Mouse (Mus musculus) hindbrain, embryonic 14.5 days (tissue): Measurements from ENCODE around the gene Fam198a. TPM values are rescaled to one million over a fixed set of nuclear protein-coding genes. Genes with fewer than 3 reads are reported as not detected.

Source experiments
- ATAC-seq: fragments of 200-750 bp; cut with Nextera tagmentation; 2 replicates; pipeline ENCODE4 v1.8.0; 2017; ENCODE audit warnings: moderate number of reproducible peaks, mild to moderate bottlenecking, moderate TSS enrichment, moderate library complexity; ENCODE audit not compliant: low FRiP score
- DNase-seq: peaks from one replicate; pipeline ENCODE4 v3.0.0-alpha.2; 2015; ENCODE audit warnings: low spot score
- H3K27ac ChIP-seq: fragments of 300-500 bp; sonication (generic); 2 replicates; pipeline ENCODE4 v1.5.1; 2014; ENCODE audit warnings: mild to moderate bottlenecking, moderate library complexity
- H3K27me3 ChIP-seq: fragments of 300-500 bp; sonication (generic); 2 replicates; pipeline ENCODE4 v1.6.1; 2014; ENCODE audit warnings: mild to moderate bottlenecking, low read length, mixed read lengths; ENCODE audit not compliant: control insufficient read depth, insufficient read depth
- H3K36me3 ChIP-seq: fragments of 300-500 bp; sonication (generic); replicated peaks from 2 replicates; pipeline ENCODE4 v1.6.1; 2014; ENCODE audit not compliant: control insufficient read depth, insufficient read depth
- H3K4me1 ChIP-seq: fragments of 300-500 bp; sonication (generic); replicated peaks from 2 replicates; pipeline ENCODE4 v1.6.1; 2014; ENCODE audit warnings: antibody characterized with exemption, low read length, mixed read lengths; ENCODE audit not compliant: control insufficient read depth, insufficient read depth
- H3K4me2 ChIP-seq: fragments of 300-500 bp; sonication (generic); replicated peaks from 2 replicates; pipeline ENCODE4 v1.6.1; 2014; ENCODE audit warnings: mild to moderate bottlenecking, moderate library complexity
- H3K4me3 ChIP-seq: fragments of 300-500 bp; sonication (generic); replicated peaks from 2 replicates; pipeline ENCODE4 v1.5.1; 2014; ENCODE audit warnings: mild to moderate bottlenecking, low read length
- H3K9ac ChIP-seq: fragments of 300-500 bp; sonication (generic); 2 replicates; pipeline ENCODE4 v1.6.1; 2014
- H3K9me3 ChIP-seq: fragments of 300-500 bp; sonication (generic); 2 replicates; pipeline ENCODE4 v1.6.1; 2016; ENCODE audit warnings: low read length; ENCODE audit not compliant: control insufficient read depth
- WGBS: fragments of 180-500 bp; shearing (Covaris S2); extraction: QIAGEN DNeasy Blood & Tissue Kit; methylation state at CpG from one replicate; pipeline ENCODE4 v1.1.7; 2014; 5-methylcytosine and 5-hydroxymethylcytosine counted together
- polyA plus RNA-seq: library from polyadenylated mRNA; unstranded; fragments of >200 nt; fragmentation: Nextera tagmentation; extraction: Ambion mirVana; gene quantifications from 2 replicates; pipeline ENCODE4 v1.2.1, GENCODE M21; 2014

Fam198a gene
- polyA plus RNA-seq, 1 experiment from 2014 or later: 1.7 TPM

GRCm38 (mm10) chr9:121984465-121985461 is 34.0 kb downstream of the Fam198a start:
- no peak overlapping the region for H3K4me2 ChIP-seq
- H3K4me1 ChIP-seq: peaks cover 4% of the 10 kb centered on the region; the same call in 1 of the 2 replicates
- H3K9me3 ChIP-seq: no peaks in the 10 kb centered on the region
- ATAC-seq (0 out of 2 replicates have a peak, but pooled peaks have one; percentile 34), DNase-seq (peak; percentile 80)
- H3K27ac ChIP-seq: no peak overlapping the region
- H3K4me3 ChIP-seq: no peak overlapping the region
- WGBS: 76% methylated on average over 15 of the region's 15 CpGs
- no peaks in the 10 kb centered on the region for H3K27me3 ChIP-seq
- peaks cover 20% of the 10 kb centered on the region; the same call in 1 of the 2 replicates for H3K36me3 ChIP-seq
- H3K9ac ChIP-seq: peak overlapping the region; percentile 34; the same call in 1 of the 2 replicates

GRCm38 (mm10) chr9:121988910-121989309 is 38.1 kb downstream of the Fam198a start:
- Histone ChIP-seq H3K4me3 (no peak overlapping the region), H3K27me3 (no peaks in the 10 kb centered on the region), H3K9me3 (no peaks in the 10 kb centered on the region), H3K4me2 (no peak overlapping the region), H3K4me1 (peaks cover 4% of the 10 kb centered on the region; the same call in 1 of the 2 replicates), H3K9ac (no peak overlapping the region), H3K36me3 (0 out of 2 replicates have a peak, but pooled peaks cover 5% of the 10 kb centered on the region), H3K27ac (no peak overlapping the region)
- ATAC-seq: no peak
- WGBS: 69% methylated on average over 3 of the region's 3 CpGs
- DNase-seq: no peak

GRCm38 (mm10) chr9:121989536-121989935 is 38.7 kb downstream of the Fam198a start:
- Histone ChIP-seq H3K36me3 (0 out of 2 replicates have a peak, but pooled peaks cover 5% of the 10 kb centered on the region), H3K4me3 (no peak overlapping the region), H3K4me2 (no peak overlapping the region), H3K27me3 (no peaks in the 10 kb centered on the region), H3K4me1 (peaks cover 7% of the 10 kb centered on the region), H3K9me3 (no peaks in the 10 kb centered on the region), H3K27ac (no peak overlapping the region), H3K9ac (no peak overlapping the region)
- no peak for ATAC-seq
- WGBS: 17% methylated on average over 5 of the region's 5 CpGs
- DNase-seq: no peak

- WGBS: 56% methylated on average over 5 of the region's 5 CpGs
- H3K4me2 ChIP-seq: no peak overlapping the region
- H3K9ac ChIP-seq: no peak overlapping the region
- DNase-seq (no peak), ATAC-seq (no peak)
- peaks cover 10% of the 10 kb centered on the region for H3K4me1 ChIP-seq
- H3K36me3 ChIP-seq: 0 out of 2 replicates have a peak, but pooled peaks cover 5% of the 10 kb centered on the region
- no peaks in the 10 kb centered on the region for H3K27me3 ChIP-seq
- H3K9me3 ChIP-seq: no peaks in the 10 kb centered on the region
- H3K27ac ChIP-seq: no peak overlapping the region
- no peak overlapping the region for H3K4me3 ChIP-seq
Observed at GRCm38 (mm10) chr9:121991041-121991440, 40.3 kb downstream of the Fam198a start.

- 79% methylated on average over 3 of the region's 3 CpGs for WGBS
- H3K4me2 ChIP-seq: no peak overlapping the region
- no peak for ATAC-seq
Observed at GRCm38 (mm10) chr9:121993047-121993446, 42.3 kb downstream of the Fam198a start.

GRCm38 (mm10) chr9:121995077-121995476 is 44.3 kb downstream of the Fam198a start:
- peak; percentile 18; the same call in 1 of the 2 replicates for ATAC-seq
- H3K36me3 ChIP-seq: 0 out of 2 replicates have a peak, but pooled peaks cover 5% of the 10 kb centered on the region
- 13% methylated on average over 10 of the region's 10 CpGs for WGBS
- no peaks in the 10 kb centered on the region for H3K9me3 ChIP-seq
- no peak overlapping the region for H3K27ac ChIP-seq
- H3K4me1 ChIP-seq: peaks cover 10% of the 10 kb centered on the region
- no peaks in the 10 kb centered on the region for H3K27me3 ChIP-seq
- peak overlapping the region; percentile 86 for H3K9ac ChIP-seq
- peak overlapping the region; percentile 68 for H3K4me2 ChIP-seq
- DNase-seq: no peak
- peak overlapping the region; percentile 85 for H3K4me3 ChIP-seq

More at GRCm38 (mm10) chr9:121993047-121993446, 42.3 kb downstream of the Fam198a start:
- no peaks in the 10 kb centered on the region for H3K27me3 ChIP-seq
- H3K27ac ChIP-seq: no peak overlapping the region
- 0 out of 2 replicates have a peak, but pooled peaks cover 5% of the 10 kb centered on the region for H3K36me3 ChIP-seq
- H3K9me3 ChIP-seq: no peaks in the 10 kb centered on the region
- no peak overlapping the region for H3K9ac ChIP-seq
- DNase-seq: no peak
- no peak overlapping the region for H3K4me3 ChIP-seq
- peaks cover 10% of the 10 kb centered on the region for H3K4me1 ChIP-seq

GRCm38 (mm10) chr9:121995508-121996131 is 44.8 kb downstream of the Fam198a start:
- H3K27ac ChIP-seq: peak overlapping the region; percentile 16; the same call in 1 of the 2 replicates
- H3K9ac ChIP-seq: peak overlapping the region; percentile 86
- H3K4me1 ChIP-seq: peaks cover 10% of the 10 kb centered on the region
- ATAC-seq: peak; percentile 85
- no peaks in the 10 kb centered on the region for H3K9me3 ChIP-seq
- WGBS: under 1% methylated on average over 53 of the region's 53 CpGs
- H3K36me3 ChIP-seq: 0 out of 2 replicates have a peak, but pooled peaks cover under 1% of the 10 kb centered on the region
- H3K4me3 ChIP-seq: peak overlapping the region; percentile 85
- DNase-seq: peak; percentile 87
- H3K4me2 ChIP-seq: peak overlapping the region; percentile 68
- no peaks in the 10 kb centered on the region for H3K27me3 ChIP-seq

- H3K27ac ChIP-seq: no peak within 1 kb of the TSS
- ATAC-seq (no peak), DNase-seq (no peak)
- H3K9ac ChIP-seq: peak within 1 kb of the TSS; percentile 86; the same call in 1 of the 2 replicates
- H3K4me1 ChIP-seq: peaks cover 10% of the 10 kb centered on the region
- peak within 1 kb of the TSS; percentile 85 for H3K4me3 ChIP-seq
- H3K36me3 ChIP-seq: no peaks in the 10 kb centered on the region
- peak within 1 kb of the TSS; percentile 68 for H3K4me2 ChIP-seq
- H3K9me3 ChIP-seq: no peaks in the 10 kb centered on the region
- no peaks in the 10 kb centered on the region for H3K27me3 ChIP-seq
Observed at GRCm38 (mm10) chr9:121997010-121997409, 46.2 kb downstream of the Fam198a start, which contains the start of gene Pomgnt2. TSS of gene Pomgnt2 (minus strand) at chr9:121997110.

- H3K4me3 ChIP-seq: no peak overlapping the region
- DNase-seq (no peak), ATAC-seq (no peak)
- peaks cover 10% of the 10 kb centered on the region for H3K4me1 ChIP-seq
- H3K36me3 ChIP-seq: no peaks in the 10 kb centered on the region
- no peak overlapping the region for H3K9ac ChIP-seq
- H3K4me2 ChIP-seq: no peak overlapping the region
- H3K27me3 ChIP-seq: no peaks in the 10 kb centered on the region
- no peaks in the 10 kb centered on the region for H3K9me3 ChIP-seq
- WGBS: 81% methylated on average over 4 of the region's 4 CpGs
- no peak overlapping the region for H3K27ac ChIP-seq
Observed at GRCm38 (mm10) chr9:121997978-121998377, 47.2 kb downstream of the Fam198a start.
